Mouse (Mus musculus): Measurements from ENCODE around the gene Polr3b.

Gene Polr3b

DNA sequence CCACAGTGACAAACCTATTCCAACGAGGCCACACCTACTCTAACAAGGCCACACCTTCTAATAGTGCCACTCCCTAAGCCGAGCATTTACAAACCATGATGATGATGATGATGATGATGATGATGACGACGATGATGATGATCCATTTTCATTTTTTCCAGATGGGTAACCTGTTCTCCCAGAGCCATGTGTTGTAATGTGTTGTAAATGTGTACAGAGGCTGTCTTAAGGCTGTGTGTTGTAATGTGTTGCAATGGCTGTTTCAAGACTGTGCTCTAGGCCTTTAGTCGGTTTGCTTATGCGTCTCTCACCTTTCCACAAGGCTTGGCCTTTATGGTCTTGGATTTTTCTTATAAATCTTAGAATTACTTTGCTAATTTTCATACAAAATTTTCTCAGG lies 40.0 kb downstream of the Polr3b start:
- no peak for DNase-seq (ENCODE audit: low spot score)

DNA sequence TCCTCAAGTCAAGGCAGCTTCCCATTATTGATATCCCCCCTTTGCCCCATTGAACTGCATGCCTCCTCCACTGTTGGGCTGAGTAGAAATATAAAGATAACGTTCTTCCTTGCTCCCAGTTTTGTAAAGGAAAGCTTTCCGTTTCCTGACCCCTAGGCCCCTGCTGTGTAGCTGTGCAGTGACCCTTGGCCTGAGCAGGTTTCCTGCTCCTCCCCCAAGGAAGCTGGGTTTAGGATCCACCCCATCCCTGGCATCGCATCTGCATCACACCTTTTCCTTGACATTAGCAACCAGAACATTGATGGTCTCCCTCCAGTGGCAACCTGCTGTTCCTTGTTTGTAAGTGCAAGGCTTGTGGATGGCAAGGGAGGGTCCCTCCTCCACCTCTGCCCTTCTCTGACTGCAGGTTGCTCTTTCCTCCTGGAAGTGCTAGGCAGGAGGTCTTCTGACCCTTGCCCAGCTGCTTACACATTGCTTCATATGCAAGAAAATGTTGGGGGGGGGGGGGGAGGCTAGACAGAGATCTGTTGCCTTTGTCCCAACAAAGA lies 43.7 kb downstream of the Polr3b start:
- no peak for DNase-seq (ENCODE audit: low spot score)

DNA sequence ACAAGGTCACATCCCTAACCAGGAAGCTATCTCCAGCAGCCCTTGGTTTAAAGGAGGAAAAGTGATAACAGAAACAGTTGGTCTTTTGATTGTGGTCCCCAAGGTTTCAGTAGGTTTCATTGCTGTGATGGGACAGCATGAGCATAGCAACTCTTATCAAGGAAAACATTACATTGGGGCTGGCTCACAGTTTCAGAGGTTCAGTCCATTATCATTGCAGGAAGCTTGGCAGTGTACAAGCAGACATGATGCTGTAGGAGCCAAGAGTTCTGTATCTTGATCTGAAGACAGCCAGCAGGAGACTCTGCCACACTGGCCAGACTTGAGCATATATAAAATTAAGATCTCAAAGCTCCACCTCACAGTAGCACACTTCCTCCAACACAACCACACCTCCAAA lies 53.6 kb downstream of the Polr3b start:
- no peak for DNase-seq (ENCODE audit: low spot score)

GRCm38 (mm10) chr10:84676511-84676910 lies 54.4 kb downstream of the Polr3b start:
- no peak for DNase-seq (ENCODE audit: low spot score)

GRCm38 (mm10) chr10:84677871-84678270 lies 55.8 kb downstream of the Polr3b start:
- no peak for DNase-seq (ENCODE audit: low spot score)

GRCm38 (mm10) chr10:84678441-84678840 lies 56.3 kb downstream of the Polr3b start:
- DNase-seq (ENCODE audit: low spot score), result no peak

- no peak for DNase-seq (ENCODE audit: low spot score)
These were observed 63.5 kb downstream of the Polr3b start for GRCm38 (mm10) chr10:84685444-84686121.

DNA sequence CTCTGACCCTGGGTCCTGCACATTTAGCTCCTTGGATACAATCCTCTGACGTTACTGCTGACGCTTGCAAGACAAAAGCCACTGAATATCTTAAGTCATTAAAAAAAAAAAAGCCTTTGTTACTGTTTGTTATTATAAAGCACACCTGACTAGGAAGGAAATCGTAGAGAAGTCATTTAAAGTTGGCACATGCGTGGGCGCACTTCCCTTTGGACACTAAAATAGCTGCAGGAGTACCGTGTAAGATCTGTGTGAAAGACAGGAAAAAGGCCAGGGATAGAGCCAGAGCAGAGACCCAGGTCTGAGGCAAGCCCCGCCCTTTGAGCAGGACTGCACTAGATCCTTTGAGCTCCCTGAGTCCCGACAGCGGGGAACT lies 64.0 kb downstream of the Polr3b start:
- DNase-seq (ENCODE audit: low spot score), result no peak

DNA sequence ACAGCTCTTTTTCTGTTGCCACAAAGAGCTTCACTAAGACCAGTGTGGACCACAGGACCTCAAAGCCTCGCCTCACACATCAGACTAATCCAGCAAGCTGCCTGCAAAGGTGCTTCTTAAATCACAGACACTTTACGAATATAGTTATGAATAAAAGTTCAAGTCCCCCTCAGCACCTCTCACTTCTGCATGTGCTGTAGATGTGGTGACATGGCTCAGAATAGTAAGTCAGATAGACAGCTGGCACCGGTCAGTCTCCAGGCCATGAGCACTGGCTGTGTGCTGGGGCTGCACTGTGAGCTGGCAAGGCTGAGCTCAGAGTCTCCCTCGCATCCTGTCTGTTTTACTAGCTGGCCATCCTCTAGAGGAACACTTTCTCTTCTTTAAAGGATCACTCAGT lies 64.6 kb downstream of the Polr3b start:
- DNase-seq (ENCODE audit: low spot score), result no peak

DNA sequence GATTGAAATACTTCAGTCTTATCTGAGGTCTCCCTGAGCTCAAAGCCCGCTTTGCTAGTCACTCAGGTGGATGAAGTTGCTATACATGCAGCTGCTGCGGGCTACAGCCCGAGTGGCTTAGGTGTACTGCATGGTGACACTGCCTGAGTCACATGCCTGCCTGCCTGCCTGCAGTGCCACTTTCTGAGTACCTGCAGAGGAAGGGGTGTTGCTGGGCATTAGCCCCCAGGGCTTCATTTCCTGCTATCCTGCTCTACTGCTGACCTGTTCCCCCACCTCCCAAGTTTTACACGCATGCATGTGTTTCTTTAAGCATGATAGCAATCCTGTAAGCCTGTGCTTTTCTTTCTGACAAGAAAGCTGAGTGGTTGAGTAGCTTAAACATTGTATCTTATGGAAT lies 65.6 kb downstream of the Polr3b start:
- DNase-seq (ENCODE audit: low spot score), result no peak

DNA sequence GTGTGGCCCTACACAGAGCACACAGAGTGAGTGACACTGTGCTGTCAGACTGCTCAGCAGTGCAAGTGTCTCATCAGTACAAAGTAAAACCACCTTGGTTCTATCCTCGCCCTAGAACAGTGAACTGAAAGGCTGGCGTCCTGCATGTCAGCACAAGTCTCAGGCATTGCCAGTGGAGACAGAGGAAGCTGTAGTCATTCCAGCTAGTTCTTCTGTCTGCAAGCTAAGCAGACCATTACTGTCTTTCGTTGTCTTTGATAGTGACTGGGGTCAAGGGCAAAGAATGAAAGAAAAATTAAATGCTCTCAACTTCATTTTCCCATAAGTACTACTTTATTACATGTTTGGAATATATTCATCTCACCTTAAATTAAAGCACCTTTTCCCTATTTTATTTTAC lies 67.8 kb downstream of the Polr3b start:
- no peak for DNase-seq (ENCODE audit: low spot score)

GRCm38 (mm10) chr10:84690818-84691217 lies 68.7 kb downstream of the Polr3b start:
- DNase-seq (ENCODE audit: low spot score), result no peak

DNA sequence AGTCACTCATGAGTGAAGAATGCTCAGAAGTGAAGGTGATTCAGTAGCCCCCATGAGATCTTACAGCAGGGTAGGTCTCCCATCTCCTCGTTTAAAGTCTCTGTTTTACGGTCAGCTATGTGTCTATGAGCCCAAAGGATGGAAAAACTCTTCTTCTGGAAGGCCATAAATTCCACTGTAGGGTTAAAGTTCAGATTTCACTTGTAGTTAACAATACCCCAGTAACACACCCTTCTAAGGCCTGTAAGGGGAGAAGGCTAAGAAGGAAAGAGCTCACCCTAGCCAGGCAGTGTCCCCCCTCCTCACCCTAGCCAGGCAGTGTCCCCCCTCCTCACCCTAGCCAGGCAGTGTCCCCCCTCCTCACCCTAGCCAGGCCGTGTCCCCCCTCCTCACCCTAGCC lies 69.6 kb downstream of the Polr3b start:
- no peak for DNase-seq (ENCODE audit: low spot score)

DNA sequence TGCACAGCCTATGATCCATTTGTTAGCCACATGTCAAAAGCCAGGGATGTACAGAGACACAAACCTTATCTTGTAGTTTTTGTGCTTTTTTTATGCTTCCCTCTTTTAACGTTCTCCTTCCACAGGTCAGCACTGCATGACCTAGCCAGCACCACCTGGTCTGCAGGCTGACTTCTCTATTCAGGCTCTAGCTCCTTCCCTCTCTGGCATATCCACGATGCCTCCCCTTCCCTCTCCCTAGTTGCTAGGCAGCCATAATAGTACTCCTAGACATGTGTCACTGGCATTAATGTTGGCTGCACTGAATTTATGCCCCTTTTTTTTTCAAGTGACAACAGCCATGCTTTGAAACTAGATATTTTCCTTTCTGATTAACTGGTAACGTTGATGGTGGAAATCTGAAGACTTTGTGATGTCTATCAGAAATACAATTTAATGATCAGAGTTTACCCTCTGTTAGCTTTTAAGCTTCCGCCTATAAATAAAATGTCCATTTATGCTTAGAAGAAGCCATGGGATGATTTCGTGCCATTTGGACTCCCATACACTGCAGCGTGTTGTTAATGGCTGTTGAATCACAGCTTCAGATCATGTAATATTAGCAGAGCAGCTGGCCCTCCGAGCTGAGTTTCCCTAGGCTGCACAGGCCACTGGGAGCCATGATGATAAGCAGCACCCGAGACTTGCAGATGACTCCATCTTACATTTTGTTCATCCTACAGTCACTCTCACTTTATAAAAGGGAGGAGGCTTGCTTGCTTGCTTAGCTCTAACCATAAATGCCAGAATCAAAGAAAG lies 71.9 kb downstream of the Polr3b start:
- no peak for DNase-seq (ENCODE audit: low spot score)

- no peak for DNase-seq (ENCODE audit: low spot score)
These were observed 78.3 kb downstream of the Polr3b start for GRCm38 (mm10) chr10:84700236-84700987.

DNA sequence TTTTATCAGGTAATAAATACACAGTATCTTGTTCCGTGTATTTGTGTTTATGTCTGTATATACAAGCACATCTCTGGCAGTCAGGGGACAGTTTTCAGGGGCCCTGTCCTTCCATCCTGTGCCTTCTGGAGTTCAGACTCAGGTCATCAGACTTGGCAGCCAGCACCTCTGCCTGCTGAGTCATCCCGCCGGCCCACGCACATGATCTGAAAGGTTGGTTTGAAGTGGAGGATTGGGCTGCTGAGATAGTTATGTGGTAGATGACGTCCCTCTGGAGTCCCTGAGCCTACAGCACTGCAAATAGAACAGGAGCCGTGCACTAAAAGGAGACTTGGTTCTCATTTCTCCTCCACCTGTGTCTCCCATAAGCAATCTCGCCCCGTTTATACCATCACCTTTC lies 79.0 kb downstream of the Polr3b start:
- DNase-seq (ENCODE audit: low spot score), result peak; percentile 60

DNA sequence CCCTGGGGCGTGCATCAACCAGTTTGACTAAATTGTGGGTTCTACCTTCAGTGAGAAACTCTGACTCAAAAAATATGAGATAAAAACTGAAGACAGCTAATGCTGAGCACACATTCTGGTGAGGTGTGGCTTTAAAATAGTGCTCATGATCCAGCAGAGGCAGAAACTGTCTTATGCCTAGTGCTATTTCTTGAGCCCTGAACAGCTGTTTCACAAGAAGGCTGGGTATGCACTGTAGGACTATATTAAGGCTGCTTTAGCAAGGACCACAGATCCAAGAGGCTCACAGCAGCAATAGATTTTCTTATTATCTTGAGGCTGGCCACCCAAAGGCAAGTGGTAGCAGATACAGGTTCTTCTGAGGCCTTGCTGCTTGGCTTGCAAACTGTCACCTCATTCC lies 80.0 kb downstream of the Polr3b start:
- DNase-seq (ENCODE audit: low spot score), result no peak

- no peak for DNase-seq (ENCODE audit: low spot score)
These were observed 82.5 kb downstream of the Polr3b start for GRCm38 (mm10) chr10:84704594-84704993.

DNA sequence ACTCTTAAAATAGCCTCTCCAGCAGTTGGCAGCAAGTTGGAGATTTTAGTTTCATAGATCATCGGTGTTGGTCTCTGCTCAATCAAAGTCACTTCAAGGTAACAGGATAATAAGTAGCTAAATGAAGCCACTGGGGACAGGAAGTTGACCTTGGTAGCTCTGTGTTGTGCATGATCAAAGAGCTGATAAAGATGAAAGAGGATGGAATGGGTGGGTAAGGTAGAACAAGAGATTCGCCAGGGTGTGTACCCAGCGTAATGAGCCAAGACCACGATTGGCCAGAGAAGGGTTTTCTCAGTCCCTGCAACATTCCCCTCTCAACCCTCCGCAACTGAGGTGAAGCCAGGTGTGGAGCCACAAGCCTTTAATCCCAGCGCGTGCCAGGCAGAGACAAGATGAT lies 83.1 kb downstream of the Polr3b start:
- DNase-seq (ENCODE audit: low spot score), result no peak

DNA sequence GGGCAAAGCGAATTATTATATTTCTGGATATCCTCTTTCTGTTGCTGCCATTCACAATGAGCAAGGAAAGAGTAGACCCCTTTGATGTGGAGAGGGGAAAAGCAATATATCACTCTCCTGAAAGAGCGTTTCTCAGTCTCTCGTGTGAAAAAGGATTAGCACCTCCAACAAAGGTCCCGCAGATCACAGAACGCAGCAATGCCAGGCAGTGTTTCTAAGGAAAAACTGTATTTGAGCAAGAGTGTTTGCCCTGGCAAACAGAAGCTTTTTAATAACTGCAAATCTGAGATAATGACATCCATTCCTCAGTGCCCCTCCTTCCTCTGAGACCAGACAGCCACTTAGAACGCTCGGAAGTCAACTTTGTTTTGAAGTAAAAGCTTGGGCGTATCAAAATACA lies 84.5 kb downstream of the Polr3b start:
- no peak for DNase-seq (ENCODE audit: low spot score)

GRCm38 (mm10) chr10:84707226-84707625 lies 85.1 kb downstream of the Polr3b start:
- no peak for DNase-seq (ENCODE audit: low spot score)

DNA sequence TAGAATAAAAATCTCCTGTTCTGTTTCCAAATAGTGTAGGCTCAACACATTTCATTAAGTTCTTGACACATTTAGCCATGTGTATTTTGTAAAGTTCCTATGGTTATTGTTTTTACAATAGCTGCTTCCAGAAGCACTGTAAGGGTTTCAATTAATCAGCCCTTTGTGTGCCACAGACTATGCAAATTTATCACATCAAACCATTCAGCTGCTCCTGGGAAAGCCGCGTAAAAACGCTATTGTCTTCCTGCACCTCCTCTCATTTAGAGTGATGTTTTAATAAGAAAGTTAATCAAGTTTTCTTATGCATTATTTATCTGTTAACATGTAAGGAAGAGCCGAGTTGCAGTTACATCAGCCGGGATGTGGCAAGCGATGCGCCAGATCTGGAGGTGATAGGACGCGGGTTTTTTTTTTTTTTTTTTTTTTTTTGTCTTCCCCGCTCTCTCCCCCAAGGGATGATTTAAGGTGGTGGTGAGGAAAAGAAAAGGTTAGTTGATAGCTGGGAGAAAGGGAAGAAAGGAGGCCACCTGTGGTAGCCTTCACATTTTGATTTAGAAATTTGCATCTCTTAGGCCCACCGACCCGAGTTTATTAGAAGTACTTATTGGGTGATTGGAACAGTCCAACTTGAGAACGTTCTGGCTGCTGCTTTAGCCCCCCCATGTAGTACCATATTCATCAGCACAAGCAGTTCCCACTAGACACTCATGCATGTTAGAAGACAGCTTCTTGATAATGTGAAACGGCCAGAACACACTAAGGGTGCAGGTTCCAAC lies 85.8 kb downstream of the Polr3b start:
- DNase-seq (ENCODE audit: low spot score), result no peak

Data from testis, postnatal 10 days (tissue).